Mouse (Mus musculus) olfactory bulb, adult 2 months (tissue): ENCODE measurements around the gene Kmt2a.

Experiments used
- CTCF ChIP-seq: fragments of 200-500 bp; IDR thresholded peaks from 2 replicates; pipeline ENCODE4 v1.5.1; 2012; ENCODE audit warnings: low read depth, mild to moderate bottlenecking, low read length, moderate library complexity; ENCODE audit not compliant: insufficient read depth
- POLR2A ChIP-seq: fragments of 200-500 bp; IDR thresholded peaks from 2 replicates; pipeline ENCODE4 v1.6.1; 2012; ENCODE audit warnings: mild to moderate bottlenecking, low read depth, low read length, moderate library complexity; ENCODE audit not compliant: insufficient read depth

- no peak for TF ChIP-seq POLR2A
- no peak for TF ChIP-seq CTCF
Observed at GRCm38 (mm10) chr9:44892664-44893063, 11.6 kb upstream of the Kmt2a start.
